Mouse (Mus musculus): ENCODE measurements at regions not wholly inside any gene's neighbourhood (a gene's known extent, or its start where the extent isn't known, plus 50 kb on each side); places are given as distances from the start of the nearest gene placed in this dataset.

DNA sequence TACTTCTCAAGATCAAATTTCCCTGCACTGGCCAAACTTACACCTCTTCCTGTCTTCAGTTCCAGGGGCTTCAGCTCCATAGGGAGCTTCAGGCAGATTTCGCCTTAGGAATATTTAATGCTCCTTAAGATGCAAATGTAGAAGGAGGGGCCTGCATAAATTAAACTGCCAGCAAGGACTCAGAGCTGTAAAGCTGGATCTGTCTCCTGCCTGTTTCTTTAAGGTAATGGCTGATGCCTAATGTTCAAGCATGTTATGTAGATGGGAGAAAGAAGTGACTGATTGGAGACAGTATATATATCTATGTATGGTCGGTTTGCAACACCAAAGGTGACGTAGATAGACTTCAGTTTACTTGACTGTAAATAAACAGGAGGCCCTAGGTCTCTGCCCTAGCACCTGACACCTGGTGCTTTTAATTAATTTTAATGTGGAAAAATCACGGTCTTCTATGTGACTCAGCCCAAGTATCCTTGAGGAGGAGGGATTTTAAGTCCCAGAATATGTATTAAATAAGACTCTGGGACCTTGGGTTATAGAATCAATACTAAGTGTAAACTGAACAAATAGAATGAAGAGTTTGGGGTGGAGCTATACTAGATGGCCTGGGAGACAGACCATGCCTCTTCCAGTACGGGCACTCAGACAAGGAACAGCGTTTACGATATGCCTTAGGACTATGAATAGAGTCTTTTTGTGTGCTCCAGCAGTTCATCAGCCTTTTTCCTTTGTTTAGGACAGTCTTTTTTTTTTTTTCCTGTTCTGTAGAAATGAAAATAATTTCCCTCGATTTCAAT, 651.7 kb upstream of the Lmcd1 start:
- DNase-seq = no peak

DNA sequence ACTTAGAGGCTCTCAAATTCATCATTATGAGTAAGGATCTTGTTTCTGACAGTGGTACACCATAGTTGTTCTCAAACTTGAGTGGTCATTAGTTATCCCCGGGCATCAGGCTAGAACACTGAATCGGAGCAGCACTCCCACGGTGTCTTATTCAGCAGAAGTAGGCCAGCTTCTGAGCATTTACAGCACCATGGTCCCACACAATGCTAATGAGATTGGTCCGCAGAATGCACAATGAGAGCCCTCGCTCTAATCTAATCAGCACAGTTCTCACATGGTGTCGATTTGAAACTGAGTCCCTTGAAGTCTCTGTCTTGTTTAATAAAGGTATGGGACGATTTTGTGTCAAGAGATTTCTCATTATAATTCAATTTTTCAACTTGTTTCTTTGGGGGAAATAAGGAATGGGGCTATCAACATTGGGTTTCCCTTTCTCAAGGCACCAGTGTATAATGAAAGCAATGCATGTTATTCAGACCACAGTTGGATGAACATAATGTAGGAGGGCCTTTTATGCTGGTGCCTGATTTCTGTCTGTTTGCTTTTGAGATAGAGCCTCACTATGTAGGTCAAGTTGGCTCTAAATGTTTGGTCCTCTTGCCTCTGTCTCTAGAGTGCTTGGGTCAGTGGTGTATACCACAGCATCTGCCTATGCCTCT, 650.9 kb upstream of the Lmcd1 start:
- DNase-seq = no peak

DNA sequence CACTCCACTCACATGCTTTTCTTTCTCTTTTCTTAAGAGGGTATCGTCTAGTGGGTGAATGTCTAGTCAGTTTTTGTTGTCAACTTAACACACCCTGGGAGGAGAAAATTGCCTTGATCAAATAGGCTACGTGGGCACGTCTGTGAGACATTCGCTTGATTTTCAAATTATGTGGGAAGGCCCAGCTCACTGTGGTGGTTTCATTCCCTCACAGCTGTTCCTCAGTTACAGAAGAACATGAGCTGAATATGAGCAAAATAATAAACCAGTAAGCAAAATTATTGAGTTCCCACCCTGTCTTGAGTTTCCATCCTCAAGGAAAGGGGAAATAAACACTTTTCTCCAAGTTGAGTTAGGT, 650.4 kb upstream of the Lmcd1 start:
- no peak for DNase-seq

DNA sequence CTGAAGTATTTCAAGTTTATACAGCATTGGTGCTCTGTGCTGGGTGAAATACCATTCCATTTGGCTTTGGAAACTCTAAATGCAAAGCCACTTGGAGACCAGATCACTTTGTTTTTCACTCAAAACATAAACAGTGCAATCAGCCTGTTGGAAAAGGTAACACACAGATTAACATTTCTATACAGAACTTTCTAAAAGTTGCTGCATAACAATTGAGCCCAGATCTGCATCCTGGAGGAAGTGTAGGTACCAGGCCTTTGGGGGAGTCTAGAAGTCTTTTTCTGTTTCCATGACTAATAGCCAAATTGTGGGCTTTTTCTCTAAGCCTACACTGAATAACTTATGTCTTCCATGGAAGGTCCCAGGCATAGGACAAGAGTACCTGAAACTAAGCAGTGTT, 648.1 kb upstream of the Lmcd1 start:
- no peak for DNase-seq

DNA sequence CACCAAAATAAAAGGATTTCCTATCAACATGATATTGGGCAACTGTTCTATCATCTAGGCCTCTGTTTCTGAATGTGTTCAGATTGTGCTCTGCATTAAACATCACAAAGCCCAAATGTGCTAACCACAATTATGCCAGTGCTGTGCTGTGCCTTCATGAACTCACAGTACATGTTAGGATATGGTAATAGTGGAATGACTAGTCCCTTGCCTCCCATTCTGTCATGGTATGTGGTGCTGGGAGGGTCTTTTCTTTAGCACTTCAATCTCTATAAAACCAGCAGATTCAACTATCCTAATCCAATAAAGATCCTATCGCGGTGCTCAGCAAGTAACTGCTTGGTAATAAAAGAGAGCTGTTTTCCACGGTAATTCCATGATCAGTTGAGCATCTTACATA, 620.8 kb upstream of the Lmcd1 start:
- no peak for DNase-seq

DNA sequence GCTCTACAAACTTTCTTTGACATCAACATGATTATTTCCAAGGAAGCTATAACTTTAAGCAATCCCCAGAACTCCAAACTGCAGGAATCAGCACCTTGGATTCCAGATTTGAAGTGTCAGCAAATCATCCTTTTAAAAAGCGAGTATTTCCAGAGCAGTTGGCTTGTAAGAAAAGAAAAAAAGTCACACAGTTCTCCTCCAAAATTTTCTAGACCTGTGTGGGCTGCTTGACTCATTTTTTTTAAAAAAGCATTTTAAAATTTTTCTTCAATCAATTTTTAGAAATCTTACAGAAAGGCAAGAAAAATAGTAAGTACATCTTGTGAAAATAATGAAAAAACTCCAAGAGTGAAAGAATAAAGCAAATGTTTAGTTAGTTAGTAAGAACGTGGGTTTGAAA, 613.6 kb upstream of the Lmcd1 start:
- no peak for DNase-seq

DNA sequence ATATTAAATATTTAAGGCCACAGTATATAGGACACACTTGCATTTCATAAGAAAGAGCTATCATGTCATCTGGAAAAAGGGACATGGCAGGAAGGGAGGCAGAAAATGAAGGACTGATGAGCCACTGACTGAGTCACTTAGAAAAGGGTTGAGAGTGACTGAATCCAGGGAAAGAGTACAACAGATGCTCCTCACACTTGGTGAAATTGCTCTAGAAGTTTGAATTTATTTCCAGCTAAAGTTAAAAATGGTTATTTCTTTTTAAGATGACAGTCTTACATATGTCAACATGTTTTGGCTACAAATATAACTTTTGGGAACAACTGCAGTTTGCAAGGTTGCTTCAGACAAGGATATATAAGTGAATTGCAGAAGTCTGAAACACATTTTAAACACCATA, 609.0 kb upstream of the Lmcd1 start:
- DNase-seq = no peak

DNA sequence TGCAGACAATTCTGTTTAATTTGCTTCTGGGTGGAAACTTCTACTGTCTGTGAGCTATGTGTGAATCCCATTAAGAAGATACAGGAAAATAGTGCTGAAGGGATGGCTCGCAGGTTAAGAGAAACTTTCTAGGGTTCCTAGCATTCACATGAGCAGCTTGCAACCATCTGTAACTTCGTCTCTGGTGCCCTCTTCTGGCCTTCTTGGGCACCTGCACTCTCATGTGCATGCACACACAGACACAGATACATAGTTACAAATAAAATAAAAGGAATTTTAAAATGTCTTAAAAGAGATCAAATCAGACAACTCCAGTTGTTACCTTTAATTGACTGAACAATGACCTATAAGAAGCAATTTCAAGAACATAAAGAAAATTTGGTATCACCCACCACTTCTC, 588.6 kb upstream of the Lmcd1 start:
- DNase-seq = no peak

DNA sequence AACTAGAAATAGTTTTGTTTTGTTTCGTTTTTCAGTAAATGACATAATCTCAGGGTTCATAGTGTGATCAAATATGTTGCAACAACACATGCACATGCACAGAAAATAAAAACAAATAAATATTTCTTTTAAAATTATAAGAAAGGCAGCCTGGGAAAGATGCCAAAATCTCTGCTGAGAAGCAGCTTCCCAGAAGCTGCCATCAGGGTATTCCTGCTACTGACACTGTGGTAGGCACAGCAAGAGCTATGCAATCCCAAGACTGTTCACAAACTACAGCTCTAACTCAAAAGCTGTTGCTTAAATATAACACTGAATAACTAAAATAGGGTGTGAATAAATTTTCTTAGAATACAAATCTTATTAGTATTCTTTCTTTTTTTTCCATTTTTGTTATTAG, 570.7 kb upstream of the Lmcd1 start:
- DNase-seq = no peak

DNA sequence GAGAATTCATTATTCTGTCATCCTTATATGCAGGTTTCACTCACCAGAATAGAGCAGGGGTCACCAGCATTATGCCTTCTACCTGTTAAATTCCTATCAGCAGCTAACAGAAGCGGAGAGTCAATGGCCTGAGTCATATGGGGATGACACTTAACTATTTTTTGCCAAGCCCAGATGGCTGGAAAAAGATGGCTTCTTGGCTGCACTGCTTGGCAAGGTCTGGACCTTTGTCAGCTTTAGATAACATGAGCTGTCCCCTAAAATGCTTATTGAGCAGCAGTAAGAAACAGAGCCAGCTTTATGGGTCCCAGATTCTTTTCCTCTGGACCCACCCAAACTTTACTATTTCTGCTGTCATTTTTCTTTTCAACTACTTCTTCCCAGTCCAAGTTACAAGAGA, 565.3 kb upstream of the Lmcd1 start:
- DNase-seq = no peak

DNA sequence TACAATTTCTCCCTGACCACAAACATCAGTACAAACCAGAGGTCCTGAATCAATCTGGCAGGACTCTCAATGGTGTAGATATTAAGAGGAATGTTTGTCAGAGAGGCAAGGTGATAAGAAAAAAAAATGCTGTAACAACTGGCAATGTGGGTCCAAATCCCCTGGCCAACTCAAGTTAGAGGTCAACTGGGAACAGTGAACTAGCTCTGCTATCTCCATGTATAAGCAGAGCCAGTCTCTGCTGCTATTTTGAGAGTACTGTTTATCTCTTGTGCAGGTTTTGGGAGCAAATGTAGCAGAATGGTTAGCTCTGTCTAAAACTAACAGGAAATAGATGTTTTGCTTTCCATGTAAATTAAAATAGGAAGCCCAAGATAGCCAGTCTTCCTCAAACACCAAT, 547.6 kb upstream of the Lmcd1 start:
- DNase-seq = no peak

DNA sequence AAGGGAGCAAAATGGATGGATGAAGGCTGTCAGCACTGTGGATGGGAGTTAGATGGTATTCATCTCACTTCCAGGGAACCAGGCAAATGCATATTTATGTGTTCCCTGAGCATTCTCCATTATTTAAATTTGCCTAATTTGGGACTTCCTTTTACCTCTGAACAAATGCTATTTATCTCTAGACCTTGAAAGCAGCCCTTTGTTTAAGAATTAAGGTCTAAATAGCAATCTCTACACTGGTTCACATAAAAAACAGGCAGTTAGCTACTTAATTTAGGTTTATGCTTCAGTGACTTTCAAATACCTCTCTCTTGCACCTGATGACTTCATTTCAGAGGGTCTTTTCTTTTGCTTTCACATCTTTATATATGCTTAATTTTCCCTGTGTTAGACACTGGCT, 543.2 kb upstream of the Lmcd1 start:
- no peak for DNase-seq

DNA sequence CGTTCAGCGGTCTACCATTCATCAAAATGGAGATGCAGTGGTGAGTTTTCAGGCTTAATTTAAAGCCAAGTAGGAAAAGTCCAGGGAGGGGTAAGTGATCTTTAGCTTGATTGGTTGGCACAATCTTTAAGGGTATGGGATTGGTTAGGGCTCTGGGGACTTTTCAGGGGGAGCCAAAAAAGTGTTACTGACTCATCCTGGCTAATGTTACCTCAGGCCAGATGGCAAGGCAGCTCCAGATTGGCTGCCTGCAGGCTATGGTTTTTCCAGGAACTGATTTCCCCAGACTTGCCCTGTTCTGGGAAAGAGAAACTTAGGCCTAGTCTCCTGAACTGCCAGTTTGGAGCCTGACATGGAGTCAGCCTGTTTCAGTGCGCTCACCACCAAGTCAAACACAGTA, 539.6 kb upstream of the Lmcd1 start:
- no peak for DNase-seq

DNA sequence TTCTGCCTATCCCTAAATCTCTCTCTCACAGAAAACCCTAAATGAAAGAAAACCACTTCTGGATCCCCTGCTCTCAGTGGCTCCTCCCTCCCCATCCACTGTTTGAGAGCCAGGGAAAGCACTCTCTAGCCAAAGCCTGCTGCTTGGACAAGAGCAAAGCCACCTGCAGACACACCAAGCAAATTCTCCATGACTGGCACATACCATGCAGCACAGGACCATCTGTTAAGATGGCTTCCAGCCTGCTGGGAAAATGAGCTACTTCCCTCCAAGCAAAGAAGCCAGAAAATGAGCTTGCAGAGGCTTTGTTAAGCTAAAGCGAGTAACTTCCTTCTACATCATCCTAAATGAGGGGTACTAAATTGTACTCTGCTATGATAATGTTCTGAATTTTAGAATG, 534.6 kb upstream of the Lmcd1 start:
- no peak for DNase-seq

DNA sequence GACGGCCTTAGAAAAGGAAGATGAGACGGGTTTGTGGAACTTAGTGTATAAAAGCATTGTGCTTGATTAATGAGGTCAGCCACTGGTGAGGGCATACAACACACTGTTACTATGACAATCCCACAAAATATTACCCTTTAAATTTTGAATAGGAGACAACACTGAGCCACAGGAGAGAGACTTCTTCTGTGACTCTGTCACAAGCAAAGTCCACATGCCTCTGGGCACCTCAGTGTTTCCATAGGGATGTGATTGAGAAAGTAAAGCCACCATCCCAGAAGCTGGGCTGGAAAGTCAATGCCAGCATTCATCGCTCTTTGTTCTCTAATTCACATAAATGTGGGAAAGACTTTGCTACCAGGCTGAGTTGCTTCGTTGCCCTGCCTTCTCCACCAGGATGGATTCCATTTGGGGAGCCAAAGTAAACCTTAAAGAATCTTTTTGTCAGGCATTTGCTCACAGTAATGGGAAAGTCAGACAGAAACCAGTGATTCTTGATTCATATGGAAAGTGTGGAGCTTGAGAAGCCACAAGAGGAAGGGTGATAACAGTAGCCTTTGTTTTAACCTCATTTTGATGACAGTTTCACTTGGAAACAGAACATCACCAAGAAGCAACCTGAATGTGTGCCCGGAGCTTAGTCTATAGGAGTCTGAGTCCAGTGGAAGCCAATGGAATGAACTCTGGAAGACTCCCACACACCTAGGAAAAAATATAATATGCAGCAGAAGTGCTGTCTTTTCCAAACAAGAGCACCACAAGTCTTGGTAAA, 491.7 kb upstream of the Lmcd1 start:
- DNase-seq = no peak

DNA sequence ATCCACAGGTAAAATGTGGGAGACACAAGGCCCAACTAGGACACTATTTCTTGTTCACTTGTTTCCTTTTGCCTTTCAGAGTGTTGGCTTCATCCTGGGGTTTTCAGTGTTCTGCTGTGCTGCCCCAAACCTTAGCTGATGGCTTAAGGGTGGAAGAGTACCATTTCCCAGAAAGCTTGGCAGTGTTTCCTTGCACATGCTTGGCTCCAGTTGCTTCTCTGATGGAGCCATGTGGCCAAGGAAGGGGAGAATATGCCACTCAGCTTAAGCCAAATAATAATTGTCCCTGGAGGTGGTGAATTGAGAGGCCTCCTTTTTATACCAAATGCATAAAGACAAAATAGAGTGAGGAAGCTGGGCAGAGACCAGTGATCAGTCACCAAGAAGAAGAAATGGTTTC, 464.9 kb upstream of the Lmcd1 start:
- no peak for DNase-seq

DNA sequence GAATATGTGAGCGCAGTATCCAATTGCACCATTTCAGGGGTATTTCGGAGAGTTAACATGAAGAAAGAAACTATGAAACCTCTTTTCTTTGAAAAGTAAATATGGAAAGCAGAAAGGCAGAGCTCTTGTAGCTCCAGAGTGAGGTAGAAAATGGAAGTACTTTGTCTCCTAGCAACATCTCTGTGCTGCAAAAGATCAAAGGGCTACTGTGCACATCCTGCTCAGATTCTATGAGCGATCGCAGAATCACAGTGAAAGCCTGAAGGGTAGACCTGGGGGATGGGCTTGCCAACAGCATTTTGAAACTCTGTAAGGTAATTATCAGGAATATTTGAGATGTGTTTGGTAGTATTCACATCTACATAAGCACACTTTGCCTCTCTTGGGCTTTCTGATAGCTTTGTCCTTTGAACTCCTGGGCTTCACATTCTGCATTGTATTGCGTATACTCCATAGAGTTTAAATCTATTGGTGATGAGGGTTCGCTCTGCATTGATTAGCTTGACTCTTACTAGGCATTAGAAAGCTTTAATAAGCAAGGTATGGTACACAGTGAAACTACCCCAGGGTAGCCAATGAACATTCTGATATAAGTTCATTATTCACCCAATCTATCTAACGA, 459.5 kb upstream of the Lmcd1 start:
- no peak for DNase-seq

DNA sequence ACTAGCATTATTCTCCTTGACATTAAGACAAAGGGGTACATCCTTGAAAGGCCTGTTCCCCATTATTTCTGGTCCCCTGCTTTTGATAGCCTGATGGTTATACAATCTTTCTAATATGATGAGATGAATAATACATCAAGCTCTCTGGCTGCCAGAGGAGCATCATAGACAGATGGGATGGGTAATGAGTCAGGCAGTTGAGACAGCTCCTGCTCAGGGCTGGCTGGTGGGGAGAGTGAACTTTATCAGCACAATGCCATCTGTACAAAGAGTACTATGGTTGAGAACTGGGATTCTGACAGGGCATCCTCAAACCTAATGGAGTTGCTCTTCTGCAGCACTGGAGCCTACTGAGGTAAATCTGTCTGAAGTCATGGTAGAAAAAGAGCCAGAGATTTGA, 458.4 kb upstream of the Lmcd1 start:
- no peak for DNase-seq

DNA sequence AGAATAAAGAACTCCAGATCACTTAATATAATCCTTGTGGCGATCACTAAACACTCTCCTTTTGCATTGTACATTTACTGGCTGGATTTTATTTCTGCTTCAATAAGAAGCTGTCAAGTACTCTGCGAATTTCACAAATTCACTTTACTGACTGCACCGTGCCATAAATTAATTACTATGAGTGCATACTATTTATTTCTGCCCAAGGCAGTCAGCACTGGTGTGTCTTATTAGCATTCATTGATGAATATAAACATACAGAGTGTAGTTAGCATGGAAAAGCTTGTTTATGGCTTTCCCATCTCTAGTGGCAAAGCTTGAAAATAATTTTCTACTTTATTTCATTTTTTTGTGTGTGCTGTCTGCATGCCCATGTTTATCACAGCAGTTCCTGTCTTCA, 453.3 kb upstream of the Lmcd1 start:
- DNase-seq = no peak

DNA sequence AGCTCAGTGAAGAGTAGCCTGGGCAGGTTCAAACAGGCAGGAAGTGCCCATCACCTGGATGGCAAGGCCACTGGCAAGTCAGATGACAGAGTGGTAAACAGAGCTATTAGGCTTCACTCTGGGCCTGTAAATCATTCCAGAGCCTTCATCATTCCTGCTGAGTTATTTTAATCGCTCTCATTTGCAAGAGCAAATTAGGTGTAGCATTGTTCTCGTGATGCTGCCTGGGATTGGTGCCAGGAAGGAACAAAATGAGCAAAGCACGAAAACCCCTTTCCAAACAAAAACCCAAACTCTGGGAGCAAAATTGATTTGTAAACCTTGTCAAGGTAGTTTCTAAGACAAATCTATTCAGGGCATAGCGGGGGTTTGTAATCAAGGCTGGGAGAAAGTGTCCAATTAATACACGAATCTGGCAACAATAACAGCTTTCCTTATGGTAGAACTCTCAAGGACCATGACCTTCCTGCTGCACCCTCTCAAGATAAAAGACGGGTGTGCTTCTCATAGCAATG, 429.2 kb upstream of the Lmcd1 start:
- no peak for DNase-seq

DNA sequence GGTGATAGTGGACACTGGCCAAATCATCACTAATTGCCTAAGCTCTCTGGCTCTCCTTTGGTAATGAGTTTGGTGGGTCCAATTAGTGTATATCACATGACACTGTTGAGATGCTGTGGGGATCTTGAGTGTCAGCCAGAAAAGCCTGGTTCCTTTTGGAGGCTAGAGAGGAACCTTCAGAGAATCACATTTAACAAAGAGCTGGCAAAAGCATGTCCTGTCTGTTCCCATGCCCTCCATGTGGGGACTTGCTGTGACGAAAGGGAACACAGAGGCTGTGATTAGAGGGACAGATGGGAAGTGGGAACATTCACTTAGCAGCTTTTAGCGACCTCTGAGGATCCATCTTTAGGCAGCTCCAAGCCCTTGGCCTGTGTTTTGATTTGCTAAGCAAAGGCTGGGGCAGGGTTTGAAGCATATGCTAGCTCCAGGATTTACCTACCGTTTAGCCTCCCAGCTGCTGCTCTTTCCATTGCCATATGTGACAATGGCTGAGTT, 407.4 kb upstream of the Lmcd1 start:
- DNase-seq = no peak

DNA sequence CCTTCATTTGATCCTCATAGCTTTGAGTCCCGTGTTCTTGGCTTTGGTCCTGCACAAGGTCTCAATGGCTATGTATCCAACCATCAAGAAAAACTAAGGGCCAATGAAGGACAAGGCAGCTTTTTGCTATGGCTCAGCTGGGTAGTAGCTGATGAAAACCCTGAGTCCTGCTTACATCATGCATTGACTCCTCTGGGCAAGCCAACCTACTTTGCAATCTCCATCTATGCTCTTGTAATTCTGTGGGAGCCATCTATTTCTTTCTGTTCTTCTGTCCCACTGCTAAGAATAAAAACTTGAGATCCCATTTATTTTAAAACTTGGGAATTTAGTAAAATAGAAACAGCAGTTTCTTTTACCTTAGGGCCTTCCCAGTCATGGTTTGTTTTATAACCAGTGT, 391.0 kb upstream of the Lmcd1 start:
- DNase-seq = no peak

DNA sequence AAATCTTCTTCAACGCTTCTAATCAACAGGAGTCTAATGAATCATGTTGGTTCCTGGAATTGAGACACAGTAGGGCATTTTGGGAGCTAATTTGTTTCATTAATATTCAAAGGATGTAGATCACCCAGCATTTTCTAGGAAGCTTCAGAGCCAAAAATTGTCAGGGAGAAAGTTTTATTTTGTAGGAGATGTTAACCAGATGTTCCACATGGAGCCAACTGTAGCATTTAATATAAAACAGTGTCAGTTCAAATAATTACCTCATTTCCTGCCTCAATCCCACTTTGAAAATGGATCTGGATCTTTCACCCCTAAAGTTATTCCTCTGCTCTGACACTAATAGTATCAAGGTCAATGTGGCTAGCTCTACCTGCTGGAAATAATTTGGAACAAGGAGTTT, 389.6 kb upstream of the Lmcd1 start:
- no peak for DNase-seq
